Mouse (Mus musculus) liver, embryonic 13.5 days (tissue): ENCODE measurements around the gene Zgpat. TPM values are rescaled to one million over a fixed set of nuclear protein-coding genes. Genes with fewer than 3 reads are reported as not detected.

ENCODE experiments used
- ATAC-seq: fragments of 200-750 bp; cut with Nextera tagmentation; 2 replicates; pipeline ENCODE4 v1.8.0; 2017; ENCODE audit warnings: low read depth, mild to moderate bottlenecking, moderate number of reproducible peaks, moderate library complexity
- DNase-seq: peaks from one replicate; pipeline ENCODE4 v3.0.0; 2022
- H3K27ac ChIP-seq: fragments of 300-500 bp; sonication (generic); 2 replicates; pipeline ENCODE4 v1.5.1; 2015; ENCODE audit warnings: moderate library complexity, mild to moderate bottlenecking, inconsistent platforms
- H3K27me3 ChIP-seq: fragments of 300-500 bp; sonication (generic); 2 replicates; pipeline ENCODE4 v1.6.1; 2015; ENCODE audit warnings: mild to moderate bottlenecking, inconsistent platforms
- H3K36me3 ChIP-seq: fragments of 300-500 bp; sonication (generic); 2 replicates; pipeline ENCODE4 v1.6.1; 2015; ENCODE audit warnings: mild to moderate bottlenecking, inconsistent platforms
- H3K4me1 ChIP-seq: fragments of 300-500 bp; sonication (generic); replicated peaks from 2 replicates; pipeline ENCODE4 v1.6.1; 2015; ENCODE audit warnings: inconsistent platforms
- H3K4me2 ChIP-seq: fragments of 300-500 bp; sonication (generic); 2 replicates; pipeline ENCODE4 v1.6.1; 2015; ENCODE audit warnings: inconsistent platforms, mild to moderate bottlenecking, moderate library complexity
- H3K4me3 ChIP-seq: fragments of 300-500 bp; sonication (generic); replicated peaks from 2 replicates; pipeline ENCODE4 v1.5.1; 2015; ENCODE audit warnings: mild to moderate bottlenecking, inconsistent platforms
- H3K9ac ChIP-seq: fragments of 300-500 bp; sonication (generic); 2 replicates; pipeline ENCODE4 v1.6.1; 2015; ENCODE audit warnings: mild to moderate bottlenecking, inconsistent platforms
- H3K9me3 ChIP-seq: fragments of 300-500 bp; sonication (generic); replicated peaks from 2 replicates; pipeline ENCODE4 v1.6.1; 2016; ENCODE audit warnings: inconsistent platforms
- WGBS: fragments of 180-500 bp; shearing (Covaris S2); methylation state at CpG from one replicate; pipeline ENCODE4 v1.1.7; 2015; ENCODE audit not compliant: insufficient replicate concordance; 5-methylcytosine and 5-hydroxymethylcytosine counted together
- polyA plus RNA-seq: library from polyadenylated mRNA; unstranded; fragments of >200 nt; fragmentation: Nextera tagmentation; extraction: Ambion mirVana; gene quantifications from 2 replicates; pipeline ENCODE4 v1.2.1, GENCODE M21; 2015

The Zgpat gene
- polyA plus RNA-seq, 1 experiment from 2014 or later, result 12.3 TPM

DNA sequence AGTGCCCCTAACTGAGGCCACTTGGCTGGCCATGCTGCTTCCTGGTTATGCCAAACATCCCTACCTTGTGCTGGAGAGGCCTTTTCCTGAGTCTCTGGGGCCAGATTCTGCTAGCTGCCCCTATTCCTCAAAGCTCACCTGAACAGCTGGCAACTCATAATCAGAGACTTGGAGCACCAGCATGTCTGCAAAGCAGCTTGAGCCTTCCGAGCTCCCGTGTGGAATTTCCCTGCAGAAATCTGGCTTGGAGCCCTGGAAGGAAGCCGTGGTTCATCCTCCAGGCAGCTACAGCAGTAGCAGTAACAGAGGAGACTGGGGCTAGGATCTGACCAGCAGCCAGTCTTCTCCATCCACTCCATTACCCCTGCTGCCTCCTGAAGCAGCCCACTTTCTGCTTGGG is 21.2 kb downstream of the Zgpat start:
- no peaks in the 10 kb centered on the region for H3K27me3 ChIP-seq
- ATAC-seq (no peak), DNase-seq (no peak)
- H3K9me3 ChIP-seq, result no peaks in the 10 kb centered on the region
- H3K4me3 ChIP-seq, result no peak overlapping the region
- H3K4me1 ChIP-seq, result no peaks in the 10 kb centered on the region
- no peak overlapping the region for H3K27ac ChIP-seq
- no peak overlapping the region for H3K4me2 ChIP-seq
- 74% methylated on average over 3 of the region's 3 CpGs for WGBS
- no peak overlapping the region for H3K9ac ChIP-seq
- H3K36me3 ChIP-seq, result peaks cover 76% of the 10 kb centered on the region

- no peak for DNase-seq
- Histone ChIP-seq H3K4me3 (no peak overlapping the region), H3K27me3 (no peaks in the 10 kb centered on the region), H3K4me2 (no peak overlapping the region), H3K9ac (no peak overlapping the region), H3K36me3 (peaks cover 75% of the 10 kb centered on the region), H3K4me1 (no peaks in the 10 kb centered on the region), H3K9me3 (no peaks in the 10 kb centered on the region), H3K27ac (no peak overlapping the region)
- WGBS, result 75% methylated on average over 3 of the region's 4 CpGs
- ATAC-seq, result no peak
Observed at GRCm38 (mm10) chr2:181386663-181387210, 22.0 kb downstream of the Zgpat start.

DNA sequence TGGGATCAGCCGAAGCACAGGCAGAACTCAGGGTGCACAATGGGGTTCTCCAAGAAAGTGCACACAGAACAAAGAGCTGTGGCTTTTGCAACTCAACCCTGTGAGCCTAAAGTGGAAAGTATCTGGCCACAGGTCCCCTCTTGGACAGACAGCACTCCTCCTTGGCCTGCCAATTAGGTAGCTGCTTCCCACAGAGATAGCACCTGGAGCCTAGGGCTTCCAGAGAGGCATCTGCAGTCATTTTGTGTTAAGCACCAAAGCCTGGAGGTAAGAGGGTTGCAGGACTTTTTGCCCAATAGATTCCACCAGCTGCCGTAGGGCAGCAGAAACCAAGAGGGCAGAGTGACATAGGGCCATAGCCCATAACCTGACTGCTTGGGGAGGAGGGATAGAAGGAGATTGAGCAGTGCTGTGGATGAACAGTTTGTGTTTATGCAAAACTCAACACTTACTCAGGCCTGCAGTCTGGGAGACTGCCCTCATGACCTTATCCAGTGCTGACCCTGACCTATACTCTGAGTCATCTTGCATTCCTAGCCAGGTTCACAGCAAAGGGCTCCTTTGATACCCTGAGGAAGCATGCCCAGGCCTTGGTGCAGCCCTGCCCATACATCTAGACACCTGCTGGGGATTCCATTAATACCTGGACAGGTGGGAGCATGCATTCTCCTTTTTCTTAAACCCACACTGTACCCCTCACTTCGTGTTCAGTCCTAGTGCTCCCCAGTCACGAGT is 25.6 kb downstream of the Zgpat start:
- no peak overlapping the region for H3K9ac ChIP-seq
- no peaks in the 10 kb centered on the region for H3K4me1 ChIP-seq
- no peak overlapping the region for H3K4me2 ChIP-seq
- H3K36me3 ChIP-seq, result peaks cover 72% of the 10 kb centered on the region
- no peak overlapping the region for H3K4me3 ChIP-seq
- no peaks in the 10 kb centered on the region for H3K27me3 ChIP-seq
- H3K27ac ChIP-seq, result no peak overlapping the region
- no peak for ATAC-seq
- DNase-seq, result no peak
- whole genome bisulfite sequencing, result 69% methylated on average over 4 of the region's 4 CpGs
- H3K9me3 ChIP-seq, result no peaks in the 10 kb centered on the region

- WGBS, result 88% methylated on average over 15 of the region's 15 CpGs
- Histone ChIP-seq H3K36me3 (peaks cover 73% of the 10 kb centered on the region), H3K4me2 (no peak overlapping the region), H3K27ac (no peak overlapping the region), H3K4me3 (no peak overlapping the region), H3K4me1 (no peaks in the 10 kb centered on the region), H3K9me3 (no peaks in the 10 kb centered on the region), H3K27me3 (no peaks in the 10 kb centered on the region), H3K9ac (no peak overlapping the region)
- DNase-seq, result no peak
- no peak for ATAC-seq
Observed at GRCm38 (mm10) chr2:181391022-181391421, 26.3 kb downstream of the Zgpat start.

DNA sequence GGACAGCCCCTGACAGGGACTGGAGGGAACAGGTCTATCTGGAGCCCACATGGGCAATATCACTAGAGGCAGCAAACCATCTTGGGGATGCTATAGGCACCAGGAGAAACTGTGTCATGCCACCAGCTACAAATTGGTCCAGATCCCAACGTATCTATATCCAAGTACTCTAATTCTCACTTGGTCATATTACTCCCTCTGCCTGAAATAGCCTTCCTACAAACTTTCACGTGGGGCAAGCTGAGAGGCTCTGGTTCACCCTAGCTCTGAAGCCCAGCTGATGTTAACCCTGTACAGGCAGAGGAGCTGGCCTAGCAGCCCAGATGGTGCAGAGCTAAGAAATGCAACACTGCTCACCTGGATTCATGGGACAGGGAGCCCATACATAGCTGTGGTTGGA is 26.8 kb downstream of the Zgpat start:
- no peak for DNase-seq

GRCm38 (mm10) chr2:181392600-181393213 is 28.0 kb downstream of the Zgpat start:
- DNase-seq (peak; percentile 65), ATAC-seq (peak; percentile 73)
- H3K4me1 ChIP-seq, result no peaks in the 10 kb centered on the region
- no peaks in the 10 kb centered on the region for H3K9me3 ChIP-seq
- H3K4me3 ChIP-seq, result no peak overlapping the region
- no peak overlapping the region for H3K27ac ChIP-seq
- no peak overlapping the region for H3K4me2 ChIP-seq
- no peak overlapping the region for H3K9ac ChIP-seq
- no peaks in the 10 kb centered on the region for H3K27me3 ChIP-seq
- 29% methylated on average over 4 of the region's 4 CpGs for WGBS
- H3K36me3 ChIP-seq, result peaks cover 58% of the 10 kb centered on the region

More for the DNA sequence above, 26.8 kb downstream of the Zgpat start:
- Histone ChIP-seq H3K27me3 (no peaks in the 10 kb centered on the region), H3K4me1 (no peaks in the 10 kb centered on the region), H3K36me3 (peaks cover 70% of the 10 kb centered on the region), H3K9me3 (no peaks in the 10 kb centered on the region), H3K4me3 (no peak overlapping the region), H3K4me2 (no peak overlapping the region), H3K9ac (no peak overlapping the region), H3K27ac (no peak overlapping the region)
- no peak for ATAC-seq
- 67% methylated on average over 2 of the region's 2 CpGs for WGBS

DNA sequence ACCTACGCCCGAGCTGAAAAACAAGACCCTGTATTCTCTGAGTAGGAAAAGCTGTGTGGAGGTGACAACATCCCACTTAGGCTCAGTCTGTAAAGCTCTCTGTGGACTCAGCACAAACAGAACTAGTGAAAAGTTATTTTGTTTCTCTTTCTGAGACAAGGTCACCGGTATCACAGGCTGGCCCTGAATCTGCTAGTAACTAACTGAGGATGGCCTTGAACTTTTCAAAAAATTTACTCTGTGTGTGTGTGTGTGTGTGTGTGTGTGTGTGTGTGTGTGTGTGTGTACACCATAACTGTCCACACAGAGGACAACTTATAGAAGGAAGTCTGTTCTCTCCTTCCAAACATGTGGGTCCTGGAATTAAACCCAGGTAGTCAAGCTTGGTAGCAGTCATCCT is 29.4 kb downstream of the Zgpat start:
- no peak for DNase-seq
- 84% methylated on average over 3 of the region's 3 CpGs for WGBS
- H3K9me3 ChIP-seq, result no peaks in the 10 kb centered on the region
- no peaks in the 10 kb centered on the region for H3K27me3 ChIP-seq
- ATAC-seq, result no peak
- no peak overlapping the region for H3K27ac ChIP-seq
- no peaks in the 10 kb centered on the region for H3K4me1 ChIP-seq
- H3K9ac ChIP-seq, result no peak overlapping the region
- H3K36me3 ChIP-seq, result peaks cover 55% of the 10 kb centered on the region
- H3K4me2 ChIP-seq, result no peak overlapping the region
- no peak overlapping the region for H3K4me3 ChIP-seq

- H3K36me3 ChIP-seq, result peaks cover 33% of the 10 kb centered on the region
- no peak overlapping the region for H3K9ac ChIP-seq
- no peak overlapping the region for H3K4me3 ChIP-seq
- no peaks in the 10 kb centered on the region for H3K9me3 ChIP-seq
- H3K4me2 ChIP-seq, result no peak overlapping the region
- H3K27me3 ChIP-seq, result no peaks in the 10 kb centered on the region
- no peak for ATAC-seq
- whole genome bisulfite sequencing, result 73% methylated on average over 5 of the region's 5 CpGs
- no peak overlapping the region for H3K27ac ChIP-seq
- peaks cover 8% of the 10 kb centered on the region; the same call in 1 of the 2 replicates for H3K4me1 ChIP-seq
- DNase-seq, result no peak
Observed at GRCm38 (mm10) chr2:181397207-181397761, 32.6 kb downstream of the Zgpat start.

- Histone ChIP-seq H3K4me3 (no peak overlapping the region), H3K27me3 (no peaks in the 10 kb centered on the region), H3K36me3 (peaks cover 10% of the 10 kb centered on the region; the same call in 1 of the 2 replicates), H3K4me1 (peaks cover 25% of the 10 kb centered on the region; the same call in 1 of the 2 replicates), H3K4me2 (no peak overlapping the region), H3K9ac (no peak overlapping the region), H3K27ac (no peak overlapping the region), H3K9me3 (no peaks in the 10 kb centered on the region)
- peak; percentile 65 for ATAC-seq
- no peak for DNase-seq
- WGBS, result 0% methylated on average over 1 of the region's 1 CpGs
Observed at GRCm38 (mm10) chr2:181401497-181401896, 36.8 kb downstream of the Zgpat start.

GRCm38 (mm10) chr2:181403722-181404121 is 39.0 kb downstream of the Zgpat start:
- no peak for DNase-seq
- no peak overlapping the region for H3K4me2 ChIP-seq
- 54% methylated on average over 3 of the region's 3 CpGs for WGBS
- peaks cover 25% of the 10 kb centered on the region; the same call in 1 of the 2 replicates for H3K4me1 ChIP-seq
- peaks cover 25% of the 10 kb centered on the region for H3K36me3 ChIP-seq
- no peaks in the 10 kb centered on the region for H3K27me3 ChIP-seq
- no peaks in the 10 kb centered on the region for H3K9me3 ChIP-seq
- H3K9ac ChIP-seq, result no peak overlapping the region
- no peak for ATAC-seq
- H3K27ac ChIP-seq, result no peak overlapping the region
- no peak overlapping the region for H3K4me3 ChIP-seq

- H3K4me3 ChIP-seq, result no peak overlapping the region
- H3K36me3 ChIP-seq, result peaks cover 40% of the 10 kb centered on the region
- no peaks in the 10 kb centered on the region for H3K9me3 ChIP-seq
- H3K27me3 ChIP-seq, result no peaks in the 10 kb centered on the region
- ATAC-seq (no peak), DNase-seq (no peak)
- H3K4me1 ChIP-seq, result peaks cover 23% of the 10 kb centered on the region
- H3K9ac ChIP-seq, result no peak overlapping the region
- WGBS, result 68% methylated on average over 7 of the region's 7 CpGs
- no peak overlapping the region for H3K4me2 ChIP-seq
- H3K27ac ChIP-seq, result no peak overlapping the region
Observed at GRCm38 (mm10) chr2:181409643-181410042, 44.9 kb downstream of the Zgpat start.
